Mouse (Mus musculus) forebrain, embryonic 13.5 days (tissue): ENCODE measurements at regions not wholly inside any gene's neighbourhood (a gene's known extent, or its start where the extent isn't known, plus 50 kb on each side); places are given as distances from the start of the nearest gene placed in this dataset.

Experiments
- ATAC-seq: fragments of 200-750 bp; cut with Nextera tagmentation; 2 replicates; pipeline ENCODE4 v1.8.0; 2017
- H3K27ac ChIP-seq: fragments of 300-500 bp; sonication (generic); 2 replicates; pipeline ENCODE4 v1.5.1; 2015; ENCODE audit warnings: inconsistent platforms, mild to moderate bottlenecking, moderate library complexity
- H3K27me3 ChIP-seq: fragments of 300-500 bp; sonication (generic); 2 replicates; pipeline ENCODE4 v1.6.1; 2015; ENCODE audit warnings: mild to moderate bottlenecking, inconsistent platforms
- H3K36me3 ChIP-seq: fragments of 300-500 bp; sonication (generic); 2 replicates; pipeline ENCODE4 v1.6.1; 2015; ENCODE audit warnings: mild to moderate bottlenecking, inconsistent platforms; ENCODE audit not compliant: poor library complexity, severe bottlenecking
- H3K4me1 ChIP-seq: fragments of 300-500 bp; sonication (generic); 2 replicates; pipeline ENCODE4 v1.6.1; 2015; ENCODE audit warnings: inconsistent platforms
- H3K4me2 ChIP-seq: fragments of 300-500 bp; sonication (generic); 2 replicates; pipeline ENCODE4 v1.6.1; 2015; ENCODE audit warnings: inconsistent platforms, mild to moderate bottlenecking, moderate library complexity
- H3K4me3 ChIP-seq: fragments of 300-500 bp; sonication (generic); 2 replicates; pipeline ENCODE4 v1.5.1; 2015; ENCODE audit warnings: mild to moderate bottlenecking, inconsistent platforms
- H3K9ac ChIP-seq: fragments of 300-500 bp; sonication (generic); 2 replicates; pipeline ENCODE4 v1.6.1; 2015; ENCODE audit warnings: mild to moderate bottlenecking, inconsistent platforms
- H3K9me3 ChIP-seq: fragments of 300-500 bp; sonication (generic); replicated peaks from 2 replicates; pipeline ENCODE4 v1.6.1; 2016; ENCODE audit warnings: inconsistent platforms
- WGBS: fragments of 180-500 bp; shearing (Covaris S2); methylation state at CpG from one replicate; pipeline ENCODE4 v1.1.7; 2015; 5-methylcytosine and 5-hydroxymethylcytosine counted together

GRCm38 (mm10) chr7:50924102-50925011 lies 325.4 kb downstream of the 4933405O20Rik start:
- Histone ChIP-seq H3K36me3 (no peaks in the 10 kb centered on the region), H3K4me1 (peaks cover 16% of the 10 kb centered on the region), H3K4me2 (no peak overlapping the region), H3K9ac (no peak overlapping the region), H3K27me3 (no peaks in the 10 kb centered on the region), H3K27ac (no peak overlapping the region), H3K4me3 (no peak overlapping the region), H3K9me3 (no peaks in the 10 kb centered on the region)
- peak; percentile 78 for ATAC-seq
- 11% methylated on average over 6 of the region's 6 CpGs for WGBS

DNA sequence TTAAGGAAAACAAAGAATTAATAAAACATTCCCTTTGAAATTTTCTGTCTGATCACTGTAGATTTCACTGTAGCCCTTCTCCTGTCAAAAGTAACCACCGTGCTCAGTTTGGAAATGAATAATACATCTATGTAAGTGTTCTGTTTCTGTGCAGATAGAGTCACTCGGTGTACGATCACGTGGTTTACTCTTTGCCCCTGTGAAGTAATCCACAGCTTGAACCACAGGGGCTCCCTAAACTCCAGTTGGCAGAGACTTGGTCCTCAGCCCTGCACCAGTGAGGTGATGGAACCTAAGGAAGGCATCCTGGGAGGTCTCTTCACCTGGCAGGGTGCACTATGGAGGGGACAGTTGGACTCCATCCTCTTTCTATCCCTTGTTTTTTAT lies 326.0 kb downstream of the 4933405O20Rik start:
- ATAC-seq, result peak; percentile 70
- no peak overlapping the region for H3K4me2 ChIP-seq
- H3K9ac ChIP-seq, result no peak overlapping the region
- peaks cover 16% of the 10 kb centered on the region for H3K4me1 ChIP-seq
- no peaks in the 10 kb centered on the region for H3K36me3 ChIP-seq
- H3K4me3 ChIP-seq, result no peak overlapping the region
- H3K9me3 ChIP-seq, result no peaks in the 10 kb centered on the region
- WGBS, result 51% methylated on average over 4 of the region's 4 CpGs
- H3K27ac ChIP-seq, result no peak overlapping the region
- no peaks in the 10 kb centered on the region for H3K27me3 ChIP-seq
